Mouse (Mus musculus) heart, adult 2 months (tissue): ENCODE results near the gene Mbd5. TPM values are rescaled to one million over a fixed set of nuclear protein-coding genes. Genes with fewer than 3 reads are reported as not detected.

Experiments
- DNase-seq, 2 experiments: peaks; one replicate each; pipeline ENCODE4 v3.0.0; 2021
- H3K27ac ChIP-seq: fragments of 200-600 bp; 2 replicates; pipeline ENCODE4 v1.8.1; 2022
- H3K27me3 ChIP-seq: fragments of 200-500 bp; 2 replicates; pipeline ENCODE4 v1.6.1; 2012; ENCODE audit warnings: mild to moderate bottlenecking, low read length, inconsistent platforms, mixed read lengths; ENCODE audit not compliant: control insufficient read depth, insufficient read depth
- H3K36me3 ChIP-seq: fragments of 200-500 bp; 2 replicates; pipeline ENCODE4 v1.6.1; 2012; ENCODE audit warnings: low read length, inconsistent platforms; ENCODE audit not compliant: control insufficient read depth, insufficient read depth
- H3K4me1 ChIP-seq: fragments of 200-500 bp; 2 replicates; pipeline ENCODE4 v1.6.1; 2011; ENCODE audit warnings: low read length; ENCODE audit not compliant: control insufficient read depth, insufficient read depth
- H3K4me3 ChIP-seq: fragments of 200-600 bp; 2 replicates; pipeline ENCODE4 v1.8.1; 2022
- H3K79me2 ChIP-seq: fragments of 200-500 bp; replicated peaks from 2 replicates; pipeline ENCODE4 v1.6.1; 2012; ENCODE audit warnings: mild to moderate bottlenecking, inconsistent platforms, low read length, moderate library complexity, mixed read lengths; ENCODE audit not compliant: control insufficient read depth, insufficient read depth
- H3K9ac ChIP-seq: fragments of 200-500 bp; 2 replicates; pipeline ENCODE4 v1.6.1; 2012; ENCODE audit warnings: low read depth, mild to moderate bottlenecking, control low read depth, inconsistent platforms, low read length, mixed read lengths
- CTCF ChIP-seq: fragments of 200-600 bp; IDR thresholded peaks from 2 replicates; pipeline ENCODE4 v1.8.1; 2022; ENCODE audit warnings: antibody characterized with exemption, mild to moderate bottlenecking, moderate library complexity
- EP300 ChIP-seq: fragments of 200-500 bp; IDR thresholded peaks from 2 replicates; pipeline ENCODE4 v1.6.1; 2011; ENCODE audit warnings: low read depth, low read length, control low read depth; ENCODE audit not compliant: insufficient read depth
- POLR2A ChIP-seq: fragments of 200-500 bp; IDR thresholded peaks from 2 replicates; pipeline ENCODE4 v1.6.1; 2011; ENCODE audit warnings: mild to moderate bottlenecking, low read depth, low read length, control low read depth; ENCODE audit not compliant: insufficient read depth
- WGBS: fragments of 180-500 bp; shearing (Covaris S2); methylation state at CpG from one replicate; pipeline ENCODE4 v1.1.7; 2018; 5-methylcytosine and 5-hydroxymethylcytosine counted together
- intact Hi-C: fragments of 180-260 bp; cut with DNase I; formaldehyde crosslinking; loops from one replicate; pipeline ENCODE4 v1.15.1; 2025
- polyA plus RNA-seq: library from polyadenylated mRNA; depleted of rRNA; stranded (reverse); fragments of >200 nt; gene quantifications from 2 replicates; pipeline ENCODE4 v1.2.3, GENCODE M21; 2012
- total RNA-seq, 2 experiments: library from RNA; stranded (reverse); gene quantifications; 2 replicates each; pipeline ENCODE4 v1.2.3; 2021

Mbd5 gene
- total and polyA plus RNA-seq, 3 experiments: 6.0 to 35.3 (median 29.1) TPM

GRCm38 (mm10) chr2:49119875-49120274 is 170.6 kb downstream of the Mbd5 start:
- 88% methylated on average over 6 of the region's 6 CpGs for WGBS

GRCm38 (mm10) chr2:49121603-49122002 is 172.3 kb downstream of the Mbd5 start:
- Histone ChIP-seq H3K36me3 (no peaks in the 10 kb centered on the region), H3K9ac (no peak overlapping the region)
- 86% methylated on average over 3 of the region's 3 CpGs for WGBS

More at GRCm38 (mm10) chr2:49119875-49120274, 170.6 kb downstream of the Mbd5 start:
- no peak for DNase-seq
- Histone ChIP-seq H3K27me3 (no peaks in the 10 kb centered on the region), H3K4me1 (no peaks in the 10 kb centered on the region), H3K4me3 (no peak overlapping the region), H3K79me2 (no peaks in the 10 kb centered on the region), H3K9ac (no peak overlapping the region), H3K27ac (no peak overlapping the region), H3K36me3 (no peaks in the 10 kb centered on the region)
- intact Hi-C loops: no loop called here
- TF ChIP-seq EP300 (no peak), POLR2A (no peak), CTCF (no peak)

GRCm38 (mm10) chr2:49142186-49142585 is 192.9 kb downstream of the Mbd5 start:
- intact Hi-C loops: no loop called here
- Histone ChIP-seq H3K36me3 (no peaks in the 10 kb centered on the region), H3K9ac (no peak overlapping the region), H3K79me2 (no peaks in the 10 kb centered on the region), H3K27me3 (no peaks in the 10 kb centered on the region), H3K27ac (no peak overlapping the region), H3K4me1 (no peaks in the 10 kb centered on the region; the same call in 1 of the 2 replicates), H3K4me3 (no peak overlapping the region)
- 65% methylated on average over 3 of the region's 3 CpGs for WGBS
- TF ChIP-seq CTCF (no peak), POLR2A (no peak), EP300 (no peak)
- DNase-seq: no peak

More at GRCm38 (mm10) chr2:49121603-49122002, 172.3 kb downstream of the Mbd5 start:
- TF ChIP-seq EP300: no peak
- TF ChIP-seq CTCF: no peak
- no peak for TF ChIP-seq POLR2A
- Histone ChIP-seq H3K27ac (no peak overlapping the region), H3K79me2 (no peaks in the 10 kb centered on the region), H3K27me3 (no peaks in the 10 kb centered on the region), H3K4me1 (no peaks in the 10 kb centered on the region), H3K4me3 (no peak overlapping the region)
- no peak for DNase-seq
- intact Hi-C loops: no loop called here

GRCm38 (mm10) chr2:49153649-49154048 is 204.3 kb downstream of the Mbd5 start:
- intact Hi-C loops: no loop called here
- Histone ChIP-seq H3K79me2 (no peaks in the 10 kb centered on the region), H3K27ac (no peak overlapping the region), H3K4me1 (no peaks in the 10 kb centered on the region), H3K4me3 (no peak overlapping the region), H3K36me3 (no peaks in the 10 kb centered on the region), H3K27me3 (no peaks in the 10 kb centered on the region), H3K9ac (no peak overlapping the region)
- DNase-seq: no peak
- no peak for TF ChIP-seq CTCF
- no peak for TF ChIP-seq POLR2A
- TF ChIP-seq EP300: no peak
- 42% methylated on average over 1 of the region's 1 CpGs for WGBS

GRCm38 (mm10) chr2:49160232-49160947 is 211.1 kb downstream of the Mbd5 start:
- Histone ChIP-seq H3K36me3 (no peaks in the 10 kb centered on the region), H3K79me2 (no peaks in the 10 kb centered on the region), H3K27me3 (no peaks in the 10 kb centered on the region), H3K4me3 (no peak overlapping the region), H3K27ac (no peak overlapping the region), H3K9ac (no peak overlapping the region), H3K4me1 (no peaks in the 10 kb centered on the region)
- TF ChIP-seq CTCF: no peak
- no peak for DNase-seq
- WGBS: 72% methylated on average over 5 of the region's 5 CpGs
- intact Hi-C loops: no loop called here

- no peaks in the 10 kb centered on the region for H3K27me3 ChIP-seq
- DNase-seq: no peak
- H3K4me1 ChIP-seq: no peaks in the 10 kb centered on the region
- no peak overlapping the region for H3K4me3 ChIP-seq
- no peak overlapping the region for H3K9ac ChIP-seq
- intact Hi-C loops: no loop called here
- WGBS: 93% methylated on average over 3 of the region's 3 CpGs
- H3K27ac ChIP-seq: no peak overlapping the region
- TF ChIP-seq CTCF (no peak), EP300 (no peak), POLR2A (no peak)
- no peaks in the 10 kb centered on the region for H3K79me2 ChIP-seq
- no peaks in the 10 kb centered on the region for H3K36me3 ChIP-seq
Measured at GRCm38 (mm10) chr2:49169766-49170165, 220.5 kb downstream of the Mbd5 start.
